In genomic region chr19:11608172-11608571, GRCm38 (mm10) we compare ENCODE assay signal across 8 mouse cellular contexts. TPM values are rescaled to one million over a fixed set of nuclear protein-coding genes. Genes with fewer than 3 reads are reported as not detected.
DNase-seq lines count a peak whose midpoint lies in the region; ATAC-seq and TF ChIP-seq lines count a peak whose summit lies in the region.

No protein-coding gene starts in this region.

- H3K27me3 ChIP-seq in Patski, result no peaks in the 10 kb centered on the region
- H3K27me3 ChIP-seq in forebrain, embryonic 14.5 days (replicated peaks; ENCODE audit: control insufficient read depth, insufficient read depth, low read length), result no peaks in the 10 kb centered on the region
- no peaks in the 10 kb centered on the region for H3K27me3 ChIP-seq in neural tube, embryonic 11.5 days (ENCODE audit: control insufficient read depth, insufficient read depth, low read length)

- no peak overlapping the region for H3K9ac ChIP-seq in forebrain, embryonic 14.5 days (ENCODE audit: low read length)
- H3K9ac ChIP-seq in neural tube, embryonic 11.5 days (ENCODE audit: low read length), result no peak overlapping the region

- POLR2A ChIA-PET in Patski (lab: Charles Lee), result no interaction called here

- H3K4me1 ChIP-seq in forebrain, embryonic 14.5 days (ENCODE audit: control insufficient read depth, insufficient read depth, low read length), result no peaks in the 10 kb centered on the region
- H3K4me1 ChIP-seq in neural tube, embryonic 11.5 days (ENCODE audit: control insufficient read depth, insufficient read depth, low read length), result no peaks in the 10 kb centered on the region

- TF ChIP-seq CTCF in layer of hippocampus, adult 2 months (conservative IDR thresholded peaks at IDR 0.05), result peak; percentile 79
- peak; percentile 83 for TF ChIP-seq CTCF in Patski (IDR thresholded peaks at IDR 0.05)

- WGBS in forebrain, embryonic 14.5 days, result 3% methylated on average over 1 of the region's 1 CpGs
- 21% methylated on average over 1 of the region's 1 CpGs for WGBS in neural tube, embryonic 11.5 days

- intact Hi-C loops in left cerebral cortex, postnatal 4 days (cut with DNase I), result no loop called here

- peak; percentile 27 to 42 for DNase-seq in adrenal gland, adult 18-20 months (ENCODE audit: low spot score in 2 of 2)
- DNase-seq in adrenal gland, postnatal 4 days (ENCODE audit: low spot score in 2 of 2), result no peak
- DNase-seq in layer of hippocampus, adult 2 months (ENCODE audit: low spot score in 2 of 2), result peak in 1 of 2 experiments; percentile 29
- DNase-seq in layer of hippocampus, adult 9-11 months, result no peak
- DNase-seq in Patski (ENCODE audit: low read depth, low spot score), result no peak
- peak; percentile 52 for DNase-seq in forebrain, embryonic 14.5 days (ENCODE audit: low spot score)
- DNase-seq in left cerebral cortex, postnatal 4 days, result peak; percentile 44
- peak; percentile 56 for DNase-seq in neural tube, embryonic 11.5 days (ENCODE audit: low spot score)

- H3K36me3 ChIP-seq in forebrain, embryonic 14.5 days (ENCODE audit: control insufficient read depth, insufficient read depth, low read length), result no peaks in the 10 kb centered on the region
- no peaks in the 10 kb centered on the region for H3K36me3 ChIP-seq in neural tube, embryonic 11.5 days (ENCODE audit: control insufficient read depth, insufficient read depth, low read length)

- in situ Hi-C loops in Patski (cut with MboI; ENCODE audit: low pct_unique_long_range_greater_than_20kb), result loop anchor here (5.0 to 10.0 kb wide), 2 partner anchors 159 to 407 kb away; no protein-coding TSS in a partner anchor

- H3K4me2 ChIP-seq in forebrain, embryonic 14.5 days (ENCODE audit: low read length), result no peak overlapping the region
- no peak overlapping the region for H3K4me2 ChIP-seq in neural tube, embryonic 11.5 days (ENCODE audit: low read depth)

- CTCF ChIA-PET in Patski (lab: Charles Lee), result interaction anchor here (0.8 to 5.0 kb wide), 7 partner anchors 17 to 248 kb away, joined by 3 to 31 read pairs (median 3); no protein-coding TSS in a partner anchor

- ATAC-seq in Patski, result peak; percentile 46
- ATAC-seq in forebrain, embryonic 14.5 days, result peak; percentile 55; the same call in 1 of the 2 replicates
- ATAC-seq in neural tube, embryonic 11.5 days (ENCODE audit: insufficient read depth, low FRiP score, low TSS enrichment), result no peak

- no peak overlapping the region for H3K27ac ChIP-seq in layer of hippocampus, adult 2 months
- H3K27ac ChIP-seq in forebrain, embryonic 14.5 days (ENCODE audit: low read depth, low read length), result no peak overlapping the region
- H3K27ac ChIP-seq in neural tube, embryonic 11.5 days (ENCODE audit: low read depth, low read length), result no peak overlapping the region

- H3K9me3 ChIP-seq in forebrain, embryonic 14.5 days (replicated peaks; ENCODE audit: control insufficient read depth, low read length), result no peaks in the 10 kb centered on the region
- H3K9me3 ChIP-seq in neural tube, embryonic 11.5 days (ENCODE audit: control insufficient read depth, low read length), result no peaks in the 10 kb centered on the region

- no peak overlapping the region for H3K4me3 ChIP-seq in layer of hippocampus, adult 2 months
- no peak overlapping the region for H3K4me3 ChIP-seq in forebrain, embryonic 14.5 days (ENCODE audit: low read depth, low read length)
- no peak overlapping the region for H3K4me3 ChIP-seq in neural tube, embryonic 11.5 days (ENCODE audit: low read depth, low read length)

RNA-seq across cellular contexts. Expression of gene Ms4a6d, which starts 3.5 kb away (rescaled TPM):
- 10 to 100 TPM in 1 of 2 experiments, 1 to 10 TPM in 1; 8.2 to 11.6 TPM for total RNA-seq in adrenal gland, adult 18-20 months (2021)
- 1 to 10 TPM; 3.7 to 4.4 TPM for total RNA-seq in adrenal gland, postnatal 4 days (2021)
- 1 to 10 TPM; 1.4 to 1.5 TPM for total RNA-seq in layer of hippocampus, adult 2 months (2021)
- 0.35 TPM for polyA plus RNA-seq in Patski (2021)
- polyA plus RNA-seq in forebrain, embryonic 14.5 days (2014; fragmentation: Nextera tagmentation; extraction: Ambion mirVana), result 2.7 and 2.8 TPM in 2 replicates
- total RNA-seq in left cerebral cortex, postnatal 4 days (2021), result under 1 TPM; 0.50 to 0.54 TPM
- polyA plus RNA-seq in neural tube, embryonic 11.5 days (2014; fragmentation: Nextera tagmentation; extraction: Ambion mirVana), result 1.9 and 3.5 TPM in 2 replicates

RNA-seq across cellular contexts. Expression of gene Ms4a2, which starts 15.3 kb away (rescaled TPM):
- not detected for total RNA-seq in adrenal gland, adult 18-20 months (2021)
- total RNA-seq in adrenal gland, postnatal 4 days (2021), result under 1 TPM; 0.20 to 0.98 TPM
- total RNA-seq in layer of hippocampus, adult 2 months (2021), result under 1 TPM in 1 of 2 experiments, not detected in 1; 0.38 TPM
- 89.6 TPM for polyA plus RNA-seq in Patski (2021)
- polyA plus RNA-seq in forebrain, embryonic 14.5 days (2014; fragmentation: Nextera tagmentation; extraction: Ambion mirVana), result not detected in 2 replicates
- under 1 TPM; 0.44 to 0.54 TPM for total RNA-seq in left cerebral cortex, postnatal 4 days (2021)
- 0.15 TPM in 1 of 2 replicates, not detected in the other for polyA plus RNA-seq in neural tube, embryonic 11.5 days (2014; fragmentation: Nextera tagmentation; extraction: Ambion mirVana)

RNA-seq across cellular contexts. Expression of gene Ms4a3, which starts 32.5 kb away (rescaled TPM):
- total RNA-seq in adrenal gland, adult 18-20 months (2021), result not detected
- 1 to 10 TPM in 1 of 2 experiments, under 1 TPM in 1; 0.53 to 1.2 TPM for total RNA-seq in adrenal gland, postnatal 4 days (2021)
- not detected for total RNA-seq in layer of hippocampus, adult 2 months (2021)
- 0.99 TPM for polyA plus RNA-seq in Patski (2021)
- not detected in 2 replicates for polyA plus RNA-seq in forebrain, embryonic 14.5 days (2014; fragmentation: Nextera tagmentation; extraction: Ambion mirVana)
- total RNA-seq in left cerebral cortex, postnatal 4 days (2021), result not detected
- polyA plus RNA-seq in neural tube, embryonic 11.5 days (2014; fragmentation: Nextera tagmentation; extraction: Ambion mirVana), result 0.32 TPM in 1 of 2 replicates, not detected in the other

RNA-seq across cellular contexts. Expression of gene Oosp2, which starts 52.2 kb away (rescaled TPM):
- under 1 TPM in 1 of 2 experiments, not detected in 1; 0.50 TPM for total RNA-seq in adrenal gland, adult 18-20 months (2021)
- total RNA-seq in adrenal gland, postnatal 4 days (2021), result not detected
- not detected for total RNA-seq in layer of hippocampus, adult 2 months (2021)
- not detected for polyA plus RNA-seq in Patski (2021)
- polyA plus RNA-seq in forebrain, embryonic 14.5 days (2014; fragmentation: Nextera tagmentation; extraction: Ambion mirVana), result not detected in 2 replicates
- not detected for total RNA-seq in left cerebral cortex, postnatal 4 days (2021)
- not detected in 2 replicates for polyA plus RNA-seq in neural tube, embryonic 11.5 days (2014; fragmentation: Nextera tagmentation; extraction: Ambion mirVana)

Comparison
In these comparisons a context has a peak if more than half of its experiments do, and no peak if none do; other contexts are left out.
1. DNase-seq: peak in adrenal gland, adult 18-20 months (2 of 2), forebrain, embryonic 14.5 days (single experiment), left cerebral cortex, postnatal 4 days (single experiment) and neural tube, embryonic 11.5 days (single experiment); none in adrenal gland, postnatal 4 days (0 of 2), layer of hippocampus, adult 9-11 months (single experiment) and Patski (single experiment).